Mouse (Mus musculus) midbrain, embryonic 12.5 days (tissue): ENCODE measurements around the gene Sarnp. TPM values are rescaled to one million over a fixed set of nuclear protein-coding genes. Genes with fewer than 3 reads are reported as not detected.
A peak's percentile ranks its signal among the peaks of the same experiment; 100 is the strongest.

Experiments used
- ATAC-seq: fragments of 200-750 bp; cut with Nextera tagmentation; 2 replicates; pipeline ENCODE4 v1.8.0; 2017; ENCODE audit warnings: low read depth, moderate TSS enrichment, moderate library complexity; ENCODE audit not compliant: low FRiP score
- H3K27ac ChIP-seq: fragments of 300-500 bp; sonication (generic); replicated peaks from 2 replicates; pipeline ENCODE4 v1.5.1; 2016; ENCODE audit warnings: mild to moderate bottlenecking
- H3K27me3 ChIP-seq: fragments of 300-500 bp; sonication (generic); 2 replicates; pipeline ENCODE4 v1.6.1; 2016; ENCODE audit warnings: mild to moderate bottlenecking
- H3K36me3 ChIP-seq: fragments of 300-500 bp; sonication (generic); 2 replicates; pipeline ENCODE4 v1.6.1; 2016
- H3K4me1 ChIP-seq: fragments of 300-500 bp; sonication (generic); 2 replicates; pipeline ENCODE4 v1.6.1; 2016
- H3K4me2 ChIP-seq: fragments of 300-500 bp; sonication (generic); replicated peaks from 2 replicates; pipeline ENCODE4 v1.6.1; 2016; ENCODE audit warnings: mild to moderate bottlenecking, moderate library complexity
- H3K4me3 ChIP-seq: fragments of 300-500 bp; sonication (generic); 2 replicates; pipeline ENCODE4 v1.5.1; 2016; ENCODE audit warnings: mild to moderate bottlenecking
- H3K9ac ChIP-seq: fragments of 300-500 bp; sonication (generic); replicated peaks from 2 replicates; pipeline ENCODE4 v1.6.1; 2016; ENCODE audit warnings: mild to moderate bottlenecking, moderate library complexity
- H3K9me3 ChIP-seq: fragments of 300-500 bp; sonication (generic); 2 replicates; pipeline ENCODE4 v1.6.1; 2016; ENCODE audit warnings: mild to moderate bottlenecking
- WGBS: fragments of 180-500 bp; shearing (Covaris S2); methylation state at CpG from one replicate; pipeline ENCODE4 v1.1.7; 2016; 5-methylcytosine and 5-hydroxymethylcytosine counted together
- polyA plus RNA-seq: library from polyadenylated mRNA; unstranded; fragments of >200 nt; fragmentation: Nextera tagmentation; extraction: Ambion mirVana; gene quantifications from 2 replicates; pipeline ENCODE4 v1.2.1, GENCODE M21; 2016

The Sarnp gene
- polyA plus RNA-seq, 1 experiment from 2014 or later: 217 TPM

DNA sequence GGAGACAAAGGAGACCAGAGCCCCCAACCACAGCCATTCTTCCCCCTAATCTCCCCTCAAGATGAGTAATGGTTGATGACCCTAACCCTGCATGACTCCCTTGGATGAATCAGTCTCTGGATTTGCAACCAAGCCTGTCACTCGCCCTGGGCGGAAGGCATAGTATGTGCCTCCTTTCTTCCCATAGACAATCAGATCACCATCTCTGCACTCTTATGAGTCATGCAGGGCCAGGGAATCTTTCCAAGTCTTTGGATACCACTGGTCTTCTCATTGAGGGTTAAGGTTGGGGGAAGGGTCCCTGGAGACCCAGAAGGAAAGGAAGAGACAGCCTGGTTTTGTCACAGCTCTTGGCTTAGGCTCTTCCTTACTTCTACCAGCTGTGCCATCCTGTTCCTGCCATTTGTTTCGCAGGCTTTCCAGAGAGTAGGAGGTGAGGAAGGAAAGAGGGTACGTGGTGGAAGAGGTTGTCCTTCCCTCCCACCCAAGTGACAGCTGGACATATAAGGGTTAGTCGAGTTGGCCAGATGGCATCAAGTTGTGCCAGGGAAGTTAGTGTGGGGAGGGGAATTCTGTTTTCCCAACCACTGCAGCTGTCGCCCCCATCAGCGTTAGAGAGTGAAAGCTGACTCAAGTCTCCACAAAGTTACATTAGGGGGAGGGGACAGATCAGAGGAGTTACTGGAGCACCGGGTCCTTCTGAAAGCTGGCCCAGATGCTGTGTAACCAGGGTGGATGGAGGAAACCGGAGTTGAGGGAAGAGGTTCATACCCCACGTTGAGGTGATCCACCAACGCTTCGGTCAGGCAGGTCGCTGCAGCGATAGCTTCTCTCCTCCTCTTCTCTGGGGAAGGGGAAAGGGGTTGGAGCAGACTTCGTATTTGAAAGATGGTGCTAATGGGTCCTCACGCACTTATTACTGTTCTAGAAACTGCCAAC, 105.0 kb downstream of the Sarnp start:
- H3K4me2 ChIP-seq: peak overlapping the region; percentile 66
- H3K27me3 ChIP-seq: no peaks in the 10 kb centered on the region; the same call in 1 of the 2 replicates
- H3K27ac ChIP-seq: no peak overlapping the region
- peak overlapping the region; percentile 67 for H3K4me3 ChIP-seq
- no peaks in the 10 kb centered on the region for H3K9me3 ChIP-seq
- no peak for ATAC-seq
- 72% methylated on average over 16 of the region's 16 CpGs for WGBS
- peak overlapping the region; percentile 81 for H3K9ac ChIP-seq
- H3K36me3 ChIP-seq: peaks cover 11% of the 10 kb centered on the region; the same call in 1 of the 2 replicates
- H3K4me1 ChIP-seq: peaks cover 33% of the 10 kb centered on the region

DNA sequence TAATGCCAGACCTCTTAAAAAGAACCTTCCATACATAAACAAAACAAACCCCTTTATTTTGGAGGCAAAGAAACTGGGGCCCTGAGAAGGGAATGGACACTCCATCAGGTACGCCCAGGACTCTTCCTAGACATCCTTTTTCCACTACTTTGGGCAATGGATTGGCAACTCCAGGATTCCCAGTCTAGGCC, 105.6 kb downstream of the Sarnp start, which contains the start of gene Rdh5:
TSS of gene Rdh5 (minus strand) at position 67 of the 191 bp plus-strand sequence.
- Histone ChIP-seq H3K27ac (peak within 1 kb of the TSS; percentile 89), H3K9me3 (no peaks in the 10 kb centered on the region), H3K27me3 (peaks cover 2% of the 10 kb centered on the region), H3K4me1 (peaks cover 33% of the 10 kb centered on the region), H3K4me3 (peak within 1 kb of the TSS; percentile 67), H3K9ac (peak within 1 kb of the TSS; percentile 81), H3K36me3 (peaks cover 5% of the 10 kb centered on the region; the same call in 1 of the 2 replicates), H3K4me2 (peak within 1 kb of the TSS; percentile 66)
- no peak for ATAC-seq
- WGBS: 6% methylated on average over 1 of the region's 1 CpGs

DNA sequence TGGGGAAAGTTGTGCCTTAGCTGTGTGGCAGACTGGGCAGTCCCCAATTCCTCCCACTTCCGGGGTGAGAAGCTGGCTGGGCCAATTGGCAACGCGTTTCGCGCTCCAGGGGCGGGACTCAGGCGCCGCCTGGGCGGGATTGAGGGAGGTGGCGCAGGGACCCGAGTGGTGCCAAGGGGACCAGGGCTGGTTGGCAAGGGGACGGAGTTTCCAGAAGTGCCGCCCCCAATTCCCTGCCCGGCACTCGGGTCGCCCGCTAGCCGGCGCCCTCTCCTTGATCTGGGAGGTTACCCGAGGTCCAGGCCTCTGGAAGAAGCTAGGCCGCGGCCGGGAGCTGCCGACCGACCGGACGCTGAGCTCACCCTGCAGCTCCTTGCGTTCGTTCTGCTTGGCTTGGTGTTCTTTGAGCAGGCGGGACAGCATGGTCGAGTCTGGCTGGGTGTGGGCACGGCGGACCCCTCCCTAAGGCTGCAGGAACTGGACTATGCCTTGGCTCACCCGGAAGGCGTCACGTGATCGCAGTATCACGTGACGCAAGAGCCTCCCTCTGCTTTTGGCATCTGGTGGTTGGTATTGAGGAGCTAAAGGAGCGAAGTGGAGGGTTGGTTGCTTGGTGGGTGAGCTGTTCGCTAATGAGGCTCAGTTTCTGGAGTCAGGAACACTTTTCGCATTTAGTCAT, 106.0 kb downstream of the Sarnp start:
- Histone ChIP-seq H3K4me3 (peak overlapping the region; percentile 67), H3K4me1 (peaks cover 33% of the 10 kb centered on the region), H3K4me2 (peak overlapping the region; percentile 66), H3K36me3 (0 out of 2 replicates have a peak, but pooled peaks cover under 1% of the 10 kb centered on the region), H3K9me3 (no peaks in the 10 kb centered on the region), H3K9ac (peak overlapping the region; percentile 81), H3K27me3 (peaks cover 7% of the 10 kb centered on the region), H3K27ac (peak overlapping the region; percentile 89)
- under 1% methylated on average over 42 of the region's 42 CpGs for WGBS
- peak; percentile 96 for ATAC-seq

DNA sequence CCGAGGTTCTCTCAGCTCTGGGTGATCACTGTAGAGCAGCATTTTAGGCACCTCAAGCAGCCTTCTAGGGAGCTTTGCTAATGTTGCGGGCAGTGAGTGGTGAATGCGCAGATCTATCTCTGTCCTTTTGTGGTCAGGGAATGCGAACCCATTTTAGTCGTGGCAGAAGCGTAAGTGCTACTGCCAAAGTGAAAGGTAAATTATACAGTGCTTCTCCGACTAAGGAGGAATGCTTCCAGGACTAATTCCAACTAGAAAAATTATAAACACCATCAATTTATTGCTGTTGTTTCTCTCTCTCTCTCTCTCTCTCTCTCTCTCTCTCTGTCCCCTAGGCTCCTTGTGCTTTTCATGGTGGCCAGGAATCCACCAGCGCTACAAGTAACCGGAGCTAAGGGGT, 106.8 kb downstream of the Sarnp start, which contains the start of gene Bloc1s1:
TSS of gene Bloc1s1 (minus strand) at position 101 of the 400 bp plus-strand sequence.
- H3K4me2 ChIP-seq: peak within 1 kb of the TSS; percentile 66
- ATAC-seq: no peak

More for the DNA sequence above, 106.8 kb downstream of the Sarnp start, which contains the start of gene Bloc1s1:
- peak within 1 kb of the TSS; percentile 81 for H3K9ac ChIP-seq
- H3K27me3 ChIP-seq: peaks cover 14% of the 10 kb centered on the region
- no peaks in the 10 kb centered on the region for H3K36me3 ChIP-seq
- peak within 1 kb of the TSS; percentile 67 for H3K4me3 ChIP-seq
- H3K27ac ChIP-seq: peak within 1 kb of the TSS; percentile 89
- peaks cover 33% of the 10 kb centered on the region for H3K4me1 ChIP-seq
- 73% methylated on average over 9 of the region's 9 CpGs for WGBS
- H3K9me3 ChIP-seq: no peaks in the 10 kb centered on the region

Other genes with a start within 250 kb of the Sarnp start
- 0.76 and 0.94 TPM in 2 replicates for gene Erbb3, start 227.7 kb upstream of the Sarnp start, polyA plus RNA-seq
- gene Rps26, start 190.6 kb upstream of the Sarnp start, polyA plus RNA-seq: 444 and 507 TPM in 2 replicates
- 8.3 and 10.4 TPM in 2 replicates for gene Ikzf4, start 171.3 kb upstream of the Sarnp start, polyA plus RNA-seq
- 12.5 and 13.6 TPM in 2 replicates for gene Suox, start 143.3 kb upstream of the Sarnp start, polyA plus RNA-seq
- gene Rab5b, start 121.1 kb upstream of the Sarnp start, polyA plus RNA-seq: 96.5 and 102 TPM in 2 replicates
- 0.90 and 1.1 TPM in 2 replicates for gene Pmel, start 113.1 kb upstream of the Sarnp start, polyA plus RNA-seq
- 76.4 and 85.5 TPM in 2 replicates for gene Cdk2, start 112.3 kb upstream of the Sarnp start, polyA plus RNA-seq
- 3.9 and 4.8 TPM in 2 replicates for gene Dgka, start 72.5 kb upstream of the Sarnp start, polyA plus RNA-seq
- 50.5 and 54.6 TPM in 2 replicates for gene Pym1, start 69.4 kb upstream of the Sarnp start, polyA plus RNA-seq
- 0.61 and 0.97 TPM in 2 replicates for gene Mmp19, start 26.4 kb upstream of the Sarnp start, polyA plus RNA-seq
- gene Dnajc14, start 13.3 kb upstream of the Sarnp start, polyA plus RNA-seq: 57.9 and 59.8 TPM in 2 replicates
- gene Tmem198b, start 13.0 kb upstream of the Sarnp start, polyA plus RNA-seq: 21.4 and 24.0 TPM in 2 replicates
- 38.5 and 41.7 TPM in 2 replicates for gene Ormdl2, start 4.3 kb downstream of the Sarnp start, polyA plus RNA-seq
- 10.8 and 12.0 TPM in 2 replicates for gene Gdf11, start 74.4 kb downstream of the Sarnp start, polyA plus RNA-seq
- gene Cd63, start 83.7 kb downstream of the Sarnp start, polyA plus RNA-seq: 168 and 190 TPM in 2 replicates
- 16.2 and 16.6 TPM in 2 replicates for gene Rdh5, start 105.6 kb downstream of the Sarnp start, polyA plus RNA-seq
- 235 and 249 TPM in 2 replicates for gene Bloc1s1, start 106.7 kb downstream of the Sarnp start, polyA plus RNA-seq
- gene Itga7, start 116.5 kb downstream of the Sarnp start, polyA plus RNA-seq: 2.1 TPM in 2 replicates
- not detected in 2 replicates for gene Mettl7b, start 143.7 kb downstream of the Sarnp start, polyA plus RNA-seq
- gene Olfr9, start 172.1 kb downstream of the Sarnp start, polyA plus RNA-seq: not detected in 2 replicates
- gene Olfr763, start 193.5 kb downstream of the Sarnp start, polyA plus RNA-seq: not detected in 2 replicates
- not detected in 2 replicates for gene Olfr764-ps1, start 222.6 kb downstream of the Sarnp start, polyA plus RNA-seq
- gene Olfr765, start 232.7 kb downstream of the Sarnp start, polyA plus RNA-seq: not detected in 2 replicates